Mouse (Mus musculus): ENCODE results near the gene Acsbg2. TPM values are rescaled to one million over a fixed set of nuclear protein-coding genes. Genes with fewer than 3 reads are reported as not detected.

Gene Acsbg2
- total and polyA plus RNA-seq, 3 experiments: not detected

DNA sequence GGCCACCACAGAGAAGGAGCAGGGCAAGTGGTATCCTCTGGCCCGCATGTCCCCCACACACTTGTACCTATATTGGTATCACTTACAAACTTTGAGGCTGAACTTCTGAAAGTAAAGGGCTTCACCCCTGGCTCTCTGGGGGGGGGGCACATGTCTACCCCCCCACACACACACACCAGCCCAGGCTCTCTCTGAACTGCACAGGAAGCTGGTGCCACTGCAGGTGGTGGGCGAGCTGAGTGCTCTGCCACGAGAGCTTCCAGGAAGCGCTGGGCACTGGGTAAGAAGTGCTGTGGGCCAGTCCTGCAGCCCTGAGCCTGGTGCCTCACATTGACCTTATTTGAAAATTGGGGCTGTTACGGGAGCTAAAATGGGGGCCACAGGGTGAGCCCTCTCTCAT is 30.6 kb downstream of the Acsbg2 start:
- TF ChIP-seq POLR2AphosphoS5 (IDR thresholded peaks at IDR 0.05; ENCODE audit: borderline replicate concordance, low read depth, low read length) (no peak), POLR2A (IDR thresholded peaks at IDR 0.05; ENCODE audit: control insufficient read depth in 1 of 2, insufficient read depth in 1 of 2, low read depth in 1 of 2, low read length in 2 of 2, poor library complexity in 1 of 2) (no peak), MAFK (IDR thresholded peaks at IDR 0.05; ENCODE audit: borderline replicate concordance, low read depth, low read length) (no peak), RCOR1 (IDR thresholded peaks at IDR 0.05; ENCODE audit: low read depth, low read length) (no peak), ZC3H11A (IDR thresholded peaks at IDR 0.05; ENCODE audit: low read depth, low read length) (no peak), GATA1 (IDR thresholded peaks at IDR 0.05; ENCODE audit: low read depth, low read length) (no peak), ETS1 (IDR thresholded peaks at IDR 0.05; ENCODE audit: low read depth, low read length) (no peak)
- H3K9ac ChIP-seq (ENCODE audit: control insufficient read depth, low read depth, low read length, poor library complexity, severe bottlenecking): no peak overlapping the region
- H3K79me2 ChIP-seq (ENCODE audit: control insufficient read depth, insufficient read depth, low read length, poor library complexity): no peaks in the 10 kb centered on the region
- H3K4me1 ChIP-seq (ENCODE audit: control insufficient read depth in 1 of 2, insufficient read depth in 2 of 2, low read length in 2 of 2): no peaks in the 10 kb centered on the region
- no peak overlapping the region for H3K27ac ChIP-seq (ENCODE audit: control insufficient read depth, low read depth, low read length)
- no peak for DNase-seq (ENCODE audit: low read depth, low spot score)
- no peaks in the 10 kb centered on the region for H3K36me3 ChIP-seq (ENCODE audit: control insufficient read depth in 1 of 2, insufficient read depth in 2 of 2, low read length in 2 of 2)
- no peak overlapping the region for H3K4me3 ChIP-seq (ENCODE audit: control insufficient read depth in 1 of 2, insufficient read depth in 1 of 2, low read depth in 2 of 2, low read length in 2 of 2)
- H3K27me3 ChIP-seq (ENCODE audit: control insufficient read depth in 1 of 2, insufficient read depth in 2 of 2, low read length in 2 of 2): peaks cover 3 to 4% of the 10 kb centered on the region in 2 experiments; a peak in 3 of 4 replicates
- no peaks in the 10 kb centered on the region for H3K9me3 ChIP-seq (replicated peaks; ENCODE audit: insufficient read depth, low read length)

DNA sequence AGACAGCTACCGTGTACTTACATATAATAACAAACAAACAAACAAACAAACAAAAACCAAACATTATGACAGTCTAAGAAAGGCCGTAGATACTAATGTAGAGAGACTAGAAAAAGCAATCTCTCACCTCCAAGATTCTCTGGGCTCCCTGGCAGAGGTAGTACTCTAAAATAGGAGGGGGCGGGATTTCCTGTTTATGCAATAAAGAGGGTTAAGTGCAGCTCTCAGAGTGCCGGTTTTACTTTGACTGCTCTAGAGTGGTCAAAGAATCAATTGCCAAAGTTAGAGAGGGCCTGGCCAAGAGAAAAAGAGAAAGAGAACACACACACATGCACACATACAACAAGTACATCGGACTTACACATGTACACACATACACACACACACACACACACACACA is 32.1 kb downstream of the Acsbg2 start:
- peaks cover 3 to 6% of the 10 kb centered on the region in 2 experiments; a peak in 3 of 4 replicates for H3K27me3 ChIP-seq (ENCODE audit: control insufficient read depth in 1 of 2, insufficient read depth in 2 of 2, low read length in 2 of 2)
- no peaks in the 10 kb centered on the region for H3K4me1 ChIP-seq (ENCODE audit: control insufficient read depth in 1 of 2, insufficient read depth in 2 of 2, low read length in 2 of 2)
- no peaks in the 10 kb centered on the region for H3K9me3 ChIP-seq (replicated peaks; ENCODE audit: insufficient read depth, low read length)
- H3K79me2 ChIP-seq (ENCODE audit: control insufficient read depth, insufficient read depth, low read length, poor library complexity): no peaks in the 10 kb centered on the region
- no peak overlapping the region for H3K27ac ChIP-seq (ENCODE audit: control insufficient read depth, low read depth, low read length)
- no peaks in the 10 kb centered on the region for H3K36me3 ChIP-seq (ENCODE audit: control insufficient read depth in 1 of 2, insufficient read depth in 2 of 2, low read length in 2 of 2)
- H3K4me3 ChIP-seq (ENCODE audit: control insufficient read depth in 1 of 2, insufficient read depth in 1 of 2, low read depth in 2 of 2, low read length in 2 of 2): no peak overlapping the region
- no peak for DNase-seq (ENCODE audit: low read depth, low spot score)
- TF ChIP-seq E2F4 (IDR thresholded peaks at IDR 0.05; ENCODE audit: borderline replicate concordance, low read depth, low read length) (no peak), TBP (IDR thresholded peaks at IDR 0.05; ENCODE audit: low read depth, low read length) (no peak), GATA1 (IDR thresholded peaks at IDR 0.05; ENCODE audit: low read depth, low read length) (no peak), TCF12 (IDR thresholded peaks at IDR 0.05; ENCODE audit: low read depth, low read length) (no peak), MAX (IDR thresholded peaks at IDR 0.05; ENCODE audit: low read length) (no peak), NRF1 (IDR thresholded peaks at IDR 0.05; ENCODE audit: insufficient read depth, low read depth, low read length, poor library complexity, severe bottlenecking) (no peak), EP300 (IDR thresholded peaks at IDR 0.05; ENCODE audit: low read depth in 1 of 2, low read length in 2 of 2) (no peak), POLR2A (IDR thresholded peaks at IDR 0.05; ENCODE audit: control insufficient read depth in 1 of 2, insufficient read depth in 1 of 2, low read depth in 1 of 2, low read length in 2 of 2, poor library complexity in 1 of 2) (no peak), MYB (IDR thresholded peaks at IDR 0.05; ENCODE audit: low read depth, low read length) (no peak), MEF2A (IDR thresholded peaks at IDR 0.05; ENCODE audit: extremely low read depth, insufficient replicate concordance, low read depth, low read length, poor library complexity, severe bottlenecking) (no peak), CHD2 (IDR thresholded peaks at IDR 0.05; ENCODE audit: low read length) (no peak), MYC (IDR thresholded peaks at IDR 0.05; ENCODE audit: low read depth, low read length) (no peak), ZNF384 (IDR thresholded peaks at IDR 0.05; ENCODE audit: low read depth, low read length) (no peak), TAL1 (IDR thresholded peaks at IDR 0.05; ENCODE audit: low read length) (no peak), USF1 (IDR thresholded peaks at IDR 0.05; ENCODE audit: low read depth, low read length) (no peak), JUND (IDR thresholded peaks at IDR 0.05; ENCODE audit: low read depth, low read length) (no peak), ZMIZ1 (IDR thresholded peaks at IDR 0.05; ENCODE audit: low read depth, low read length) (no peak), ETS1 (IDR thresholded peaks at IDR 0.05; ENCODE audit: low read depth, low read length) (no peak), SMC3 (IDR thresholded peaks at IDR 0.05; ENCODE audit: low read depth, low read length) (no peak), RCOR1 (IDR thresholded peaks at IDR 0.05; ENCODE audit: low read depth, low read length) (no peak)
- H3K9ac ChIP-seq (ENCODE audit: control insufficient read depth, low read depth, low read length, poor library complexity, severe bottlenecking): no peak overlapping the region
